Mouse (Mus musculus): ENCODE data around the gene Lig3. TPM values are rescaled to one million over a fixed set of nuclear protein-coding genes. Genes with fewer than 3 reads are reported as not detected.
"Not testable (repeated sequence)": the region's sequence is repeated elsewhere in the genome, so short reads cannot be mapped to it uniquely, and the experiment has no call there.

Lig3 gene
- polyA plus RNA-seq, 1 experiment from 2014 or later: 49.9 TPM

- peak overlapping the region; percentile 70 for H3K4me2 ChIP-seq (replicated peaks)
- peaks cover 19% of the 10 kb centered on the region for H3K4me1 ChIP-seq
- H3K27me3 ChIP-seq: no peaks in the 10 kb centered on the region
- peak overlapping the region; percentile 94 for H3K9ac ChIP-seq
- H3K27ac ChIP-seq: no peak overlapping the region
- 61% methylated on average over 5 of the region's 5 CpGs for WGBS
- no peaks in the 10 kb centered on the region for H3K9me3 ChIP-seq (replicated peaks)
- no peak for ATAC-seq (ENCODE audit: low FRiP score)
- H3K4me3 ChIP-seq: peak overlapping the region; percentile 91
- peaks cover 19% of the 10 kb centered on the region for H3K36me3 ChIP-seq
Measured at GRCm38 (mm10) chr11:82780134-82780533, 774 bp upstream of the Lig3 start.

- Histone ChIP-seq H3K4me3 (peak overlapping the region; percentile 91), H3K4me2 (replicated peaks) (peak overlapping the region; percentile 70), H3K4me1 (peaks cover 19% of the 10 kb centered on the region), H3K27me3 (no peaks in the 10 kb centered on the region), H3K27ac (no peak overlapping the region), H3K9me3 (replicated peaks) (no peaks in the 10 kb centered on the region), H3K9ac (peak overlapping the region; percentile 94), H3K36me3 (peaks cover 38% of the 10 kb centered on the region)
- no peak for ATAC-seq (ENCODE audit: low FRiP score)
- WGBS: 50% methylated on average over 6 of the region's 6 CpGs
Measured at GRCm38 (mm10) chr11:82782197-82782596, 1.3 kb downstream of the Lig3 start.

DNA sequence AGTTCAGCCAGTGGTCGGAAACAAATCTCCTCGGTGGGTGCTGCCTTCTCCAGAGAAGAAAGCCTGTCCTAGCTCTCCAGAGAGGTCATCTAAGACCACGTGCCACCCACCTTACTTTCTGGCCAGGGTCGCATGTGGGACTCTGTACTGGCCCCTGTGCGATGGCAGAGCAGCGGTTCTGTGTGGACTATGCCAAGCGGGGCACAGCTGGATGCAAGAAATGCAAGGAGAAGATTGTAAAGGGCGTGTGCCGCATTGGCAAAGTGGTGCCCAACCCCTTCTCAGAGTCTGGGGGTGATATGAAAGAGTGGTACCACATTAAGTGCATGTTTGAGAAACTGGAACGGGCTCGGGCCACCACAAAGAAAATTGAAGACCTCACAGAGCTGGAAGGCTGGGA lies 2.5 kb downstream of the Lig3 start:
- H3K27me3 ChIP-seq: no peaks in the 10 kb centered on the region
- no peak overlapping the region for H3K27ac ChIP-seq
- H3K9ac ChIP-seq: no peak overlapping the region
- no peak overlapping the region for H3K4me3 ChIP-seq
- no peaks in the 10 kb centered on the region for H3K9me3 ChIP-seq (replicated peaks)
- WGBS: 92% methylated on average over 11 of the region's 11 CpGs
- H3K36me3 ChIP-seq: peaks cover 49% of the 10 kb centered on the region
- no peak overlapping the region for H3K4me2 ChIP-seq (replicated peaks)
- ATAC-seq (ENCODE audit: low FRiP score): no peak
- peaks cover 19% of the 10 kb centered on the region for H3K4me1 ChIP-seq

GRCm38 (mm10) chr11:82806656-82807055 lies 25.7 kb downstream of the Lig3 start:
- 86% methylated on average over 3 of the region's 3 CpGs for WGBS
- Histone ChIP-seq H3K4me2 (replicated peaks) (no peak overlapping the region), H3K9ac (no peak overlapping the region), H3K9me3 (replicated peaks) (no peaks in the 10 kb centered on the region), H3K4me1 (peaks cover 1% of the 10 kb centered on the region; the same call in 1 of the 2 replicates), H3K27me3 (no peaks in the 10 kb centered on the region), H3K36me3 (peaks cover 29% of the 10 kb centered on the region), H3K4me3 (no peak overlapping the region), H3K27ac (no peak overlapping the region)
- no peak for ATAC-seq (ENCODE audit: low FRiP score)

- H3K4me1 ChIP-seq: peaks cover 7% of the 10 kb centered on the region; the same call in 1 of the 2 replicates
- 87% methylated on average over 3 of the region's 3 CpGs for WGBS
- ATAC-seq (ENCODE audit: low FRiP score): no peak
Measured at GRCm38 (mm10) chr11:82807370-82807769, 26.5 kb downstream of the Lig3 start.

DNA sequence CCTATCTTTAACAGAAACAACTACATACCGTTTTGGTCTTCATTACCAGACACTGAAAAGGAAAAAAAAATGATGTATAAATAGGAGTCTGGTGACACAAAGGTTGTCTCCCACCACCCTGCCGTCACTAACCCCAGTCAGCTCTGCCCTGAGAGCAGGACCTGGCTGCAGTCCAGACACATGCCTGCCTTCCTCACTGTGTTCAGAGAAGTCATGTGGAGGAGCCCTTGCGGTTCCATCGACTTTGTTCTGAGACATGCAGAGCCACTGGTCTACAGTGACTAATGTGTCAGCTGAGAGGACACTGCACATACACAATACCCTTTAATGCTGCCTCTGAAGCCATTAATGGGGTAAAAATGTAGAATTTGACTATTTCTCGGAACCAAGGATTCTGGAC lies 27.6 kb downstream of the Lig3 start:
- Histone ChIP-seq H3K9ac (no peak overlapping the region), H3K27me3 (no peaks in the 10 kb centered on the region), H3K4me1 (peaks cover 9% of the 10 kb centered on the region; the same call in 1 of the 2 replicates), H3K4me3 (no peak overlapping the region), H3K27ac (no peak overlapping the region), H3K4me2 (replicated peaks) (no peak overlapping the region), H3K9me3 (replicated peaks) (no peaks in the 10 kb centered on the region), H3K36me3 (peaks cover 11% of the 10 kb centered on the region)
- 82% methylated on average over 5 of the region's 5 CpGs for WGBS
- ATAC-seq (ENCODE audit: low FRiP score): no peak

More at GRCm38 (mm10) chr11:82807370-82807769, 26.5 kb downstream of the Lig3 start:
- no peak overlapping the region for H3K9ac ChIP-seq
- no peaks in the 10 kb centered on the region for H3K9me3 ChIP-seq (replicated peaks)
- no peak overlapping the region for H3K27ac ChIP-seq
- no peak overlapping the region for H3K4me3 ChIP-seq
- no peak overlapping the region for H3K4me2 ChIP-seq (replicated peaks)
- peaks cover 22% of the 10 kb centered on the region for H3K36me3 ChIP-seq
- H3K27me3 ChIP-seq: no peaks in the 10 kb centered on the region

DNA sequence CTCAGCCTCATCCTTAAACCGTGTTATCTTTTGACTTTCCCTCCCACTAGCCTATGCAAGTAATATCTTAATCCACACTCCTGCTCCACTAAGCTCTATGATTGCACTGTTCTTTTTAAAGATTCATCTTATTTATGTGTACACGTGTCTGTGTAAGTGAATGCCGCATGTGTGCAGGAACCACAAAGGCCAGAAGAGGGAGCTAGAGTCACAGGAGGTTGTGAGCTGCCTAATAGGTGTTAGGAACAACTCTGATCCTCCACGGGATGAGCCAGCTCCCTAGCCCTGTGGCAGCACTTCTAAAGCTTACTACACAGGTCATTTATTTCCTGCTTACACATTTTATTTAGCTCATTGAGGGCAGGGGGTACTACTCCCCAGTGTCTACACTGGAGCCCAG lies 38.4 kb downstream of the Lig3 start:
- no peak overlapping the region for H3K4me3 ChIP-seq
- peaks cover 10% of the 10 kb centered on the region; the same call in 1 of the 2 replicates for H3K4me1 ChIP-seq
- H3K4me2 ChIP-seq (replicated peaks): no peak overlapping the region
- H3K27me3 ChIP-seq: no peaks in the 10 kb centered on the region
- no peaks in the 10 kb centered on the region for H3K36me3 ChIP-seq
- no peak overlapping the region for H3K9ac ChIP-seq
- no peak overlapping the region for H3K27ac ChIP-seq
- ATAC-seq (ENCODE audit: low FRiP score): no peak
- 55% methylated on average over 4 of the region's 4 CpGs for WGBS
- no peaks in the 10 kb centered on the region for H3K9me3 ChIP-seq (replicated peaks)

DNA sequence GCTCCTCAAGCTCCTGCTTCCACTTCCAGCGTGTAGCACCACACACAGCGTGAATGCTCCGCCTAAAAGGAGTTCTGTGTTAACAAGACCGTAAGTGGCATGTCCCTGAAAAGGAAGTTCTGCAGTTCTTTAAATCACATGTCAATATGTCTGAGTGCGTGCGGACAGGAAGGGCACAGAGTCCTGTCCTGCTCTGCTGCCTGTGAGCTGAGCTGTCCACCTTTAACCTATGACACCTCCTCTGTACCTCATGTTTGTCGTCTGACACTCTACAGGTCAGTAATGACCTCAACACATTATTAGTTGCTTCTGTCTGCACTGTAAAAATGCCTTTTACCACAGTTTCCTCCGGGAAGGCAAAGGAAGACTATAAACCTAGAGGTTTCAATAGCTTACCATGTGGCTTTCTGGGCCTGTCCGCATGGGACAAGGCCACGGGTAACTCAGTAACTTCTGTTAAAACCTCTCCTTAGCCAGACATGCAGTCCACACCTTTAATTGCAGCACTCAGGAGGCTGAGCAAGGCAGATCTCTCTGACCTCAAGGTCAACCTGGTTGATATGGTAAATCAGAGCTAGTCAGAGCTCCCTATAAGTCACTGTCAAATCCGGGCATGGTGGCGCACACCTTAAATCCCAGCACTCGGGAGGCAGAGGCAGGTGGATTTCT lies 40.0 kb downstream of the Lig3 start:
- H3K4me3 ChIP-seq: no peak overlapping the region
- H3K36me3 ChIP-seq: no peaks in the 10 kb centered on the region
- no peaks in the 10 kb centered on the region for H3K9me3 ChIP-seq (replicated peaks)
- 87% methylated on average over 13 of the region's 13 CpGs for WGBS
- no peak overlapping the region for H3K9ac ChIP-seq
- peaks cover 10% of the 10 kb centered on the region; the same call in 1 of the 2 replicates for H3K4me1 ChIP-seq
- ATAC-seq (ENCODE audit: low FRiP score): no peak
- H3K27ac ChIP-seq: no peak overlapping the region
- no peaks in the 10 kb centered on the region for H3K27me3 ChIP-seq
- no peak overlapping the region for H3K4me2 ChIP-seq (replicated peaks)

GRCm38 (mm10) chr11:82826818-82827217 lies 45.9 kb downstream of the Lig3 start:
- Histone ChIP-seq H3K9me3 (replicated peaks) (no peaks in the 10 kb centered on the region), H3K4me2 (replicated peaks) (no peak overlapping the region), H3K27me3 (no peaks in the 10 kb centered on the region), H3K4me1 (peaks cover 22% of the 10 kb centered on the region), H3K9ac (no peak overlapping the region), H3K4me3 (no peak overlapping the region), H3K27ac (no peak overlapping the region), H3K36me3 (no peaks in the 10 kb centered on the region)
- no peak for ATAC-seq (ENCODE audit: low FRiP score)

- Histone ChIP-seq H3K9me3 (replicated peaks) (no peaks in the 10 kb centered on the region), H3K4me3 (0 out of 2 replicates have a peak overlapping the region, but pooled peaks have one; percentile 2), H3K27ac (no peak overlapping the region), H3K27me3 (no peaks in the 10 kb centered on the region), H3K36me3 (no peaks in the 10 kb centered on the region), H3K4me1 (peaks cover 18% of the 10 kb centered on the region), H3K4me2 (replicated peaks) (peak overlapping the region; percentile 34), H3K9ac (no peak overlapping the region)
- 0 out of 2 replicates have a peak, but pooled peaks have one; percentile 56 for ATAC-seq (ENCODE audit: low FRiP score)
- 21% methylated on average over 10 of the region's 10 CpGs for WGBS
Measured at GRCm38 (mm10) chr11:82831008-82831893, 50.3 kb downstream of the Lig3 start.

DNA sequence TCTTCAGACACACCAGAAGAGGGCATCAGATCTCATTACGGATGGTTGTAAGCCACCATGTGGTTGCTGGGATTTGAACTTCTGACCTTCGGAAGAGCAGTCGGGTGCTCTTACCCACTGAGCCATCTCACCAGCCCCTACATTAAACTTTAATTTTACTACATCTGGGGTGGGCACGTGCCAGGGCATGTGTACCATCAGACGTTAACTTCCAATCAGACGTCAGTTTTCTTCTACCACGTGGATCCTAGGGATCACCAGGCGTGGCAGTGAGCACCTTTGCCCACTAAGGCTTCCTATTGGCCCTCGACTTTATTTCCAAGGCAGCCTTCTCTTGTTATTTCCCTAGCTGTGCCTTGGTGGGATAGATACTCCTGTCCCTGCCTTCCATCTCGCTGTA lies 51.5 kb downstream of the Lig3 start:
- H3K36me3 ChIP-seq; H3K27ac ChIP-seq; H3K9ac ChIP-seq; H3K27me3 ChIP-seq; H3K9me3 ChIP-seq (replicated peaks); H3K4me3 ChIP-seq; H3K4me2 ChIP-seq (replicated peaks); ATAC-seq (ENCODE audit: low FRiP score): not testable (repeated sequence)
- WGBS: 82% methylated on average over 10 of the region's 10 CpGs
- peaks cover 18% of the 10 kb centered on the region for H3K4me1 ChIP-seq

- WGBS: 86% methylated on average over 8 of the region's 8 CpGs
- no peak overlapping the region for H3K27ac ChIP-seq
- no peaks in the 10 kb centered on the region for H3K9me3 ChIP-seq (replicated peaks)
- H3K4me1 ChIP-seq: peaks cover 32% of the 10 kb centered on the region
- H3K4me2 ChIP-seq (replicated peaks): no peak overlapping the region
- H3K36me3 ChIP-seq: no peaks in the 10 kb centered on the region
- H3K4me3 ChIP-seq: no peak overlapping the region
- ATAC-seq (ENCODE audit: low FRiP score): no peak
- H3K9ac ChIP-seq: no peak overlapping the region
- no peaks in the 10 kb centered on the region for H3K27me3 ChIP-seq
Measured at GRCm38 (mm10) chr11:82833929-82834328, 53.0 kb downstream of the Lig3 start.
